ENCODE assay signal across 8 mouse cellular contexts in genomic region chr17:88441432-88442174, GRCm38 (mm10). TPM values are rescaled to one million over a fixed set of nuclear protein-coding genes. Genes with fewer than 3 reads are reported as not detected.
DNase-seq lines count a peak whose midpoint lies in the region; ATAC-seq and TF ChIP-seq lines count a peak whose summit lies in the region.

No protein-coding gene starts in this region.

- peaks cover 3% of the 10 kb centered on the region; the same call in 1 of the 2 replicates for H3K9me3 ChIP-seq in E14TG2a.4 (ENCODE audit: low read length)
- no peaks in the 10 kb centered on the region for H3K9me3 ChIP-seq in forebrain, embryonic 12.5 days

- intact Hi-C loops in heart, postnatal 10 days (cut with DNase I): loop anchor here (2.0 to 5.0 kb wide), 4 partner anchors 41 to 374 kb away; partner anchors contain the start of gene Fbxo11

- peaks cover 75% of the 10 kb centered on the region for H3K4me1 ChIP-seq in E14TG2a.4 (replicated peaks; ENCODE audit: low read depth, low read length)
- H3K4me1 ChIP-seq in forebrain, embryonic 12.5 days: peaks cover 8% of the 10 kb centered on the region; the same call in 1 of the 2 replicates
- no peaks in the 10 kb centered on the region for H3K4me1 ChIP-seq in olfactory bulb, adult 2 months (ENCODE audit: control insufficient read depth, insufficient read depth, low read length)

- peak overlapping the region; percentile 93 for H3K4me3 ChIP-seq in E14TG2a.4 (replicated peaks; ENCODE audit: low read length)
- H3K4me3 ChIP-seq in forebrain, embryonic 12.5 days (replicated peaks): peak overlapping the region; percentile 70
- peak overlapping the region; percentile 85 for H3K4me3 ChIP-seq in olfactory bulb, adult 2 months (ENCODE audit: insufficient read depth, low read depth, low read length)

- H3K27ac ChIP-seq in forebrain, embryonic 12.5 days: peak overlapping the region; percentile 93
- peak overlapping the region; percentile 3; the same call in 1 of the 2 replicates for H3K27ac ChIP-seq in olfactory bulb, adult 2 months (ENCODE audit: insufficient read depth, low read depth, low read length)

- DNase-seq in c-Kit-positive CD71-positive TER-119-negative erythroid progenitor cells, embryonic 14.5 days (ENCODE audit: low read depth): peak; percentile 68
- peak; percentile 71 to 73 for DNase-seq in heart, postnatal 10 days
- DNase-seq in kidney, postnatal 4 days: peak; percentile 79 to 88
- DNase-seq in lung, adult 18-20 months: peak; percentile 64 to 67
- DNase-seq in thymus, adult 18-20 months: peak; percentile 56 to 59

- TF ChIP-seq CTCF in E14TG2a.4 (conservative IDR thresholded peaks at IDR 0.05; ENCODE audit: low read length): no peak
- TF ChIP-seq CTCF in olfactory bulb, adult 2 months (IDR thresholded peaks at IDR 0.05; ENCODE audit: insufficient read depth, low read depth, low read length): no peak

- under 1% methylated on average over 47 of the region's 48 CpGs for WGBS in forebrain, embryonic 12.5 days
- WGBS in olfactory bulb, adult 2 months: under 1% methylated on average over 48 of the region's 48 CpGs

- H3K36me3 ChIP-seq in E14TG2a.4 (ENCODE audit: insufficient read depth, low read length): no peaks in the 10 kb centered on the region
- no peaks in the 10 kb centered on the region for H3K36me3 ChIP-seq in forebrain, embryonic 12.5 days (replicated peaks)

- peak overlapping the region; percentile 79 for H3K4me2 ChIP-seq in forebrain, embryonic 12.5 days

- H3K27me3 ChIP-seq in E14TG2a.4 (ENCODE audit: insufficient read depth, low read length): no peaks in the 10 kb centered on the region; the same call in 1 of the 2 replicates
- H3K27me3 ChIP-seq in forebrain, embryonic 12.5 days: 0 out of 2 replicates have a peak, but pooled peaks cover 7% of the 10 kb centered on the region

- peak overlapping the region; percentile 90 for H3K9ac ChIP-seq in forebrain, embryonic 12.5 days

- peak; percentile 67 for ATAC-seq in forebrain, embryonic 12.5 days (ENCODE audit: low FRiP score)

- TF ChIP-seq POLR2A in olfactory bulb, adult 2 months (IDR thresholded peaks at IDR 0.05; ENCODE audit: insufficient read depth, low read depth, low read length): no peak

RNA-seq across cellular contexts. Expression of gene Foxn2, which starts 1.1 kb away (rescaled TPM):
- polyA plus RNA-seq in forebrain, embryonic 12.5 days (2016; fragmentation: Nextera tagmentation; extraction: Ambion mirVana): 13.4 and 14.9 TPM in 2 replicates
- 10 to 100 TPM; 12.9 to 14.2 TPM for total RNA-seq in heart, postnatal 10 days (2021)
- polyA plus RNA-seq in olfactory bulb, adult 2 months (2012; ENCODE audit: insufficient read depth, insufficient read length, low replicate concordance, missing spikeins): not detected in 2 replicates

Comparison
In these comparisons a context has a peak if more than half of its experiments do, and no peak if none do; other contexts are left out.
1. Peak in every context shown above with its lines: DNase-seq, ATAC-seq, H3K4me3 ChIP-seq and H3K27ac ChIP-seq.